Mouse (Mus musculus): Measurements from ENCODE around the gene Rapgef5.

GRCm38 (mm10) chr12:117528509-117529145 lies 12.3 kb downstream of the Rapgef5 start:
- no peak for TF ChIP-seq EP300 (IDR thresholded peaks at IDR 0.05; ENCODE audit: low read depth)
- TF ChIP-seq CTCF (IDR thresholded peaks at IDR 0.05; ENCODE audit: low read depth), result no peak

All from liver, embryonic 14.5 days (tissue).